Mouse (Mus musculus) spleen, postnatal 36 days (tissue): ENCODE results near the gene Degs2.

Source experiments
- DNase-seq, 2 experiments: peaks; one replicate each; pipeline ENCODE4 v3.0.0; 2022; ENCODE audit warnings: low spot score in 2 of 2, mixed read lengths in 1 of 2

Degs2 gene

DNA sequence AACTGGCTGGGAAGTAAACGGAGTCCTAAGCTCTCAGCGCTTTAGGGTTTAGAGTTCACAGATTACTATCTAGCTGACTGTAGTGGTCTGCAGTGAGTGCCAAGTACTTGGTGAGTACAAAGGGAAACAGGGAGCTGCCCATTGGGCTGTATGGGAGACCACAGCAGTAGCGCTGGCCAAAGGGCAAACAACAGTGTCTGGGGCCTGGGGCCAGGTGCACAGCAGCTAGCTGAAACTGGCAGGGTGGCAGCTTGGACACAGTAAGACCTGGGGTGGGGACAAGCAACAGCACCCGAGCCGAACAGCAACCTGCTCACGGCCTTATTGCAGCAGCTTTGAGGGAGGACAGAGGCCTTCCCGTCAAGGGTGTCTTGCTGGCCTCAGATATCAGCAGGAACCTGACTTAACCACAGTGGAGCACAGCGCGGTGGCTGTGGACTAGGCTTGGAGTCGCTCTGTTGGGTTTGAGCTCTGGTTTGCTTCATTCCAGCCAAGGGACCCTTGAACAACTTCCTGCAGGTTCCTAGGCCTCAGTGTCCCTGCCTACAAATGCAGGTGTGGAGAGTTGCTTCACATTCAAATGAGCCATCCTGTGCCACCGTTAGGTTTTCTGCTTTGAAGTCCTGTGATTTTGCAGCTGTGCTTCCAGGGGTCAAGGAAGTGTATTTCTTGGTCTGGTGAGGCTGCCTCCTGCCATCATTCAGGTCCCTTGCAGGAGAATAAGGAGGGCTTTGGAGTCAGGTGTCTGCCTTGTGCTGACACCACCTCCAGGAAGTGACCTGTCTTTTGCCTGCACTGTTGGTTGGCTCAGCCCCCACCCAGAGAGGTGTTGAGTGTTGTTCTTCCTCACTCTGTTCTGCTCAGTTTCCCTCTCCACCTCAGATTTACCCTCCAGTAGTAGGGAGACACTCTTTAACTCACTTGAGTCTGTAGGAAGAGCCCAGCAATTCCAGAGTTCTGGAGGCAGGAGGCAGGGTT is 48.5 kb downstream of the Degs2 start:
- DNase-seq: no peak

- DNase-seq: peak; percentile 72 to 75
Measured at GRCm38 (mm10) chr12:108651053-108651660, 51.0 kb downstream of the Degs2 start.

DNA sequence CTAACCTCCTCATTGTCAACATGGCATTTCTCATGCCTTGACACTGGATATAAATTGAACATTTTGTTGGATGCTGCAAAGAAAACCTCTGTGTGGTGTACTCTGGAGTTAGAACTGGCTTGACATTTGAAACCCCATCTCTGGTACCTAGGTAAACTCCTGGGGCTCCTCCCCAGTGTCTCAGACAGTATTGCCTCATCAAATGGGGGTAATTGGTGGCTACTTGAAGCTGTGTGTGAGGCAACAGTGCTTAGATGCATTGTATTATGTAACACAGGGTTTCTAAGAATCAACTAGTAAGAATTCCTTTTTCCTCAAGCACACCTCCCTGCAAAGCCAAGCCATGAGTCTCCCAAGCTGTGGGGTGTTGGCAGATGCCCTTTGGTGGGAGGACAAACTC is 54.3 kb downstream of the Degs2 start:
- no peak for DNase-seq

DNA sequence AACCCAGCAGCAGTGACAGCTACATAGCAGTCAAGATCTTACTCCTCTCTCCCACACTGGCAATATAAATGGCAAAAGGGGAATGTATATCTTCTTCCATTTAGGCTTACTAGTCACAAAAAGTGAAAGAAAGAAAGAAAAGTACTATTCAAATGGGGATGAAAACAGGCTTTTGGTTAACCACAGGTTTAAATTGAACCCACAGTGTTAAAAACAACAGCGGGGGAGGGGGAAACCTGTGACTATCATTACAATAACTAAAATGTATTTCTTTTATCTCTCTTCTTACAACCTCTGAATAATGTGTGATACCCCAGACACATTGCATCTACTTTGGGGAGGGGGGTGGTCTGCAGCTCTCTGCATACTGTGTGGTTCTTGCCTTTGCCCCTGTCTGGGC is 55.9 kb downstream of the Degs2 start:
- DNase-seq: no peak

DNA sequence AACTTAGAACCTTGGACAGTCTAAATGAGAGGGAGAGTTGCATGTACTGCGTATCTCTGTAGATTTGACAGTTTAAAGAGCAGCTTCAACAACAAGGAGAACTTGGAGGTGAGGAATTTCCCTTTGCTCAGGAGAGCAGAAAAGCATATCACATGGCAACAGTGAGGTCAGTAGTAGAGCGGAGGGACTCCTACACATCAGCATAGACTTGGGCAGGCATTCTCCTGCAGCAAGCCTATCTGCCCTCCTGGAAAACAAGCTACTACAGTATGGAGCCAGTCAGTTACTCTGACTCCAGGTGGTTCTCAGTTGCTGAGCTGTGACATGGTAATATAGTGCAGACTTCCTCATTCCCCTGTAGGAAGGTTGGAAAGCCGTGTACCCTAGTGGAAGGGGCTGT is 60.1 kb downstream of the Degs2 start:
- DNase-seq: no peak

- no peak for DNase-seq
Measured at GRCm38 (mm10) chr12:108639126-108639525, 63.0 kb downstream of the Degs2 start.

DNA sequence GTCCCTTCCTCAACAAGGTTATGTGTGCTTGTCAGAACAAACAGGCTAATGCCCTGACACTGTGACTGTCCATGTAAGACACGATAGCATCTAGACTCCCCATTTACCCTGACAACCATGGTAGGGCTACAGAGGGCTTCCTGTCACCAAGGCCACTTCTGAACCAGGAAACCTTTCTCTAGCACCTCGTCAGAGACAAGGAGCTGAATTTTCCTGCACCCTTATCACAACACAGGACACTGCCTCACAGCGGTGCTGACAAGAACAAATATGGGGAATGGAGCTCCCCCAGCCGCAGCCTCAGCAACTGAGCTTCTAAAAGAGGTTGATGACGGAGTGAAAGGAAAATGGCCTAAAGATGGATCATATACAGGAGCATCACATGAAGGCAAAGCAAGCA is 64.7 kb downstream of the Degs2 start:
- DNase-seq: no peak

DNA sequence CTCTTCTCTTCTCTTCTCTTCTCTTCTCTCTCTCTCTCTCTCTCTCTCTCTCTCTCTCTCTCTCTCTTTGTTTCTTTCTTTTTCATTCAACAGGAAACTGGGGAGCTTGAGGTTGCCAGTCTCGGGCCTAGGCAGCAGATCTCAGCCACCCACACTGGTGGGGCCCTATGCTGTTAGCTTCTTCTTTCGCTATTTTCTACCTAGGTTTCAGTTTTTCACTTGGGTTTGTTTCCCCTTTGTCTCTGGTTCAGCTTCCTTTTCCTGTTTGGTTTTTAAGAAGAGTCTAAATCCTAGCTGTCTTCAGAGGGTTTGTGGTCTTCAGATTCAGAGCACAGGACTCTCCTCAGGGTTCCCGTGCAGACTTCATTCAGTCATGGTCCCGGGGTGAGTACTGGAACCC is 66.6 kb downstream of the Degs2 start:
- peak; percentile 79 to 80 for DNase-seq

- no peak for DNase-seq
Measured at GRCm38 (mm10) chr12:108634031-108634430, 68.1 kb downstream of the Degs2 start.

DNA sequence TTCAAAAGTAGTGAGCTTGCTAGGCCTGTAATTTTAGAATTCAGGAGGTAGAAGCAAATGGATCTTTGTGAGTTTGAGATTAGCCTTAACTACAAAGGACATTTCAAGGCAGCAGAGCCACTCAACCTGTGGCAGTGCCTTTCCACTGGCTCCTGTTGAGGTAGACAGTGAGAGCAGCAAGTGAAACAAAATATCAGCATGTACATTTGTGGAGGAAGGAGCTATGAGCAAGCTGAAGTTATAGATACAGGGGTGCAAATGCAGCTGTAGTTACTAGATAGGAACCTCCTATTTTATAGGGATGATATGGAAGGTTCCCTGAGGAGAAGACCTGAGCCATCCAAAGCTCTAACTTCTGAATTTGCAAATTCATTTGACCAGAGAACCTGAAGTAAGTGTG is 69.6 kb downstream of the Degs2 start:
- DNase-seq: no peak

GRCm38 (mm10) chr12:108630741-108631688 is 71.1 kb downstream of the Degs2 start:
- peak; percentile 61 to 64 for DNase-seq

DNA sequence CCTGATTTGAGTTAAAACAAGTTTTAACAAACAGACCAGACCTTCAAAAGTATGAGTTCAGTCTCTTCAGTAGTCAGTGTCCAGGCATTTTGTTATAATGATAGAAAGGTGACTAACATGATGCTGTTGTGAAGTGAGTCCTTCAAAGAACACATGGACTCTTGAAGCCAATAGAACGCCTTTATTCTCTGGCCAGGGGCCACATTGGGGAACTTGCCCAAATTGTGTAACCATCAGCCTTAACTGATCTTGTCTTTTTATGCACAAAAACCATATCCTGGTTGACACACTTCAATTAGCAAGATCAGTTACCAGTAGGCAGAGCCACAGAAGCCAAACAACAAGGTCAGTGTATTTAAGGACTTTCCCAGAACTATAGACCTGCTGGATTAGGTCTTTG is 72.6 kb downstream of the Degs2 start:
- no peak for DNase-seq
